Mouse (Mus musculus): ENCODE results near the gene Gimap1. TPM values are rescaled to one million over a fixed set of nuclear protein-coding genes. Genes with fewer than 3 reads are reported as not detected.

The Gimap1 gene
- total RNA-seq, 1 experiment from 2014 or later = 123 TPM

DNA sequence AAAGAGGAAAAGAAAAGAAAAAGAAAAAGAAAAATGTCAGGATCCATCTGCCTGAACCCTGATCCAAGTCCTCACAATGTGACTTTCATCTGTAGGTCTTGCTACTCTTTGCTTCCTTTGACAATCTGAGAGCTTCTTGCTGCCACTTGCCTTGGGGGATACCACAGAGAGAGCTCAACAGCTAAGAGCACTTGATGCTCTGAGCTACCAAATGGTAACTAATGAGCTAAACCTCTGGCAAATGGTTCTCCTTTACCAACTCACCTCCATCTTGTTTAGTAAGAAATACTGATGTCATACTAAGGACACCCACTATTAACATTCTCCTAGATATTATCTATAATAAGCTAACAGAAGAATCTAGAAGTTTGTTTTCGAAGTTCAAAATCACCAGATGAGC is 5.2 kb upstream of the Gimap1 start:
- no peak for ATAC-seq (replicated peaks; ENCODE audit: insufficient number of reproducible peaks, low FRiP score, low TSS enrichment, poor library complexity, severe bottlenecking)

DNA sequence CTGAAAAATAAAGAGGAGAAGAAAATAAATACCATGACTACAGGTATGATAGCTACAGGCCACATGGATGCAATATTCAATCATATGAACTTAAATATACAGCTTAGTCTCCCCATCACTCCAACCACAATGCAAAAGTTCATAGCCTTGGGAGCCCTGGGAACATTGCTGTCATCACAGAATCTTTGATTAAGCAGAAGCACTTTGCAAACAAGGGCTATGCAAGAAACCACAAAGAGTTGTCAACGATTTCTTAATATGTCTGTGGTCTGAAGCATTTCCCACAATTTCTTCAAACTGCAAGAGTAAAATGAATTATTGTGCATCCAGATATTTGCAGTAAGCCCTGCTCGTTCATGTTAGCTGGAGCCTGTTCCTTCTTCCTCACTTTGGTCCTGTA is 1.8 kb upstream of the Gimap1 start:
- ATAC-seq (replicated peaks; ENCODE audit: insufficient number of reproducible peaks, low FRiP score, low TSS enrichment, poor library complexity, severe bottlenecking) = no peak

DNA sequence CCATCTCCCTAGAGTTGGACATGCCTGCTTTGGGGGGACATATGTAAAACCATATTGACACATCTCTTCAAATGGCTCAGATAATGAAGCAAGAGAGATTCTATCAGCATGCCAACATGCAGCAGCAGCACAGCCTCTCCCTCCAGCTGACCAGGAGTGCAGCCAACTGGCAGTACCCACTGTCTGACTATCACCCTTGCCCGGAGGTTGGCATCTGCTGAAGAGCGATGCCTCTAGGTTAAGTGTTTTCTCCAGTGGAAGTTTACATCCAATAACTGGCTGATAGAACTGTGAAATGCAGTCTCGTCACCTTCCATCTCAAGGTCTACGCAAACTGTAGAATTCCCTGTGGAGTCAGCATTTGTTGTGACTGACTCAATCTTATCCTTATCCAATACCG is 1.2 kb upstream of the Gimap1 start:
- ATAC-seq (replicated peaks; ENCODE audit: insufficient number of reproducible peaks, low FRiP score, low TSS enrichment, poor library complexity, severe bottlenecking) = no peak

DNA sequence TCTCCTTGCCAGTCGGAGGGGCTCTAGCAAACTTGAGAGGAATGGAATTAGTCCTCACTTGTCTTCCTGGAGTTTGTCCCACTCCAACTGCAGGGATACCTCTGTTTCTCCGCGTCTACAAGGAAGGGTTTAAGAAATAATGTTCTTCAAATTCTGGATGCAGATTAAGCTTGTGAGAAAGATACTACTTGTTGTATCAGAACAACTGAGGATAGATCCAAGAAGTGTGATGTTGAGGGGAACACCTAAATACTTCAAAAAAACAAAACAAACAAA is 864 bp downstream of the Gimap1 start:
- no peak for ATAC-seq (replicated peaks; ENCODE audit: insufficient number of reproducible peaks, low FRiP score, low TSS enrichment, poor library complexity, severe bottlenecking)

DNA sequence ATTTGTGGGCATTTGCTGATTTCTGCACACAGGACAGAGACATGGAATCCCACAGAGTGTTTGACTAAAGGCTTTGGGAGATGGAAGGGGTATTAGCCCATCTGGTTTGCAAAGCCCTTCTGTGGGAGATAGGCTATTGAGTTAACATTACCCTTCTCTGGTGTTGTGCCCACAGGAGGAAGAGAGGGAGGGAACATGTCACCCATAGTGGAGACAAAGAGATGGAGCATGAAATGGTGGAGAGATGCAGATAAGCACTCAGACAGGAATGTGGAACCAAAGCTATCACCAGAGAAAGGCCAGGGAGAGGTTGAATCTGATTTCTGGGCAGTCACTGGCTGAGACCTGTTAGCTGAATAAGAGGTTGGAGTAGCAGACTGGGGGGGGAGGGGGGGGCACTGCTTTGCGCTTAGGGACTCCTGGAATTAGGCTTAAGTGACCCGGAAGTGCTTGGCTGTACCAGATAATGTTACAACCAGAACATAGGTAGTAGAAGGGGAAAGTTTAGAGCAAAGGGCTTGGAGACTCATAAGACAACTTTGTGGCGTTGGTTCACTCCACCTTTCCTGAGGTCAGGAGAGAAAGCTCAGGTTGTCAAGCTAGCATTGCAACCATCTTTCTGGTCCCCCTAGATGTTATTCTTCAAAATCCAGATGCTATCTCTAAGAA is 1.8 kb downstream of the Gimap1 start:
- no peak for ATAC-seq (replicated peaks; ENCODE audit: insufficient number of reproducible peaks, low FRiP score, low TSS enrichment, poor library complexity, severe bottlenecking)

DNA sequence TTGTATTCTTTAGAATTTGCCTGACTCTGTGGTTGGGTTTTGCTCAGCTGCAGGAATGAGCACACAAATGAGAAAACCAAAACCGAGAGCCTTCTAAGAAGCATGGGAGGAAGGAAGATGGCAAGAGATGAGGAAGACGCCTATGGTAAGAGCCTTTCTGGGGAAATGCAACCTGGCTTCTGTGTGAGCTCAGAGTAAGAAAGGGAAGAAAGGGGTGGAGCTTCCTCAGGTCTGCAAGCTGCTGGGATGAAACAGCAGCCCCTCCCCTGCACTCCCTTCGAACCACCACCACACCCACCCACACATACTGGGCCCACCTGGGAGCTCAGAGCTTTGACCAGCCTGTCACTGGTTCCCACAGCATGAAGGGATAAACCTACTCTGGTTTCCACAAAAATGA is 2.4 kb downstream of the Gimap1 start:
- ATAC-seq (replicated peaks; ENCODE audit: insufficient number of reproducible peaks, low FRiP score, low TSS enrichment, poor library complexity, severe bottlenecking) = no peak

DNA sequence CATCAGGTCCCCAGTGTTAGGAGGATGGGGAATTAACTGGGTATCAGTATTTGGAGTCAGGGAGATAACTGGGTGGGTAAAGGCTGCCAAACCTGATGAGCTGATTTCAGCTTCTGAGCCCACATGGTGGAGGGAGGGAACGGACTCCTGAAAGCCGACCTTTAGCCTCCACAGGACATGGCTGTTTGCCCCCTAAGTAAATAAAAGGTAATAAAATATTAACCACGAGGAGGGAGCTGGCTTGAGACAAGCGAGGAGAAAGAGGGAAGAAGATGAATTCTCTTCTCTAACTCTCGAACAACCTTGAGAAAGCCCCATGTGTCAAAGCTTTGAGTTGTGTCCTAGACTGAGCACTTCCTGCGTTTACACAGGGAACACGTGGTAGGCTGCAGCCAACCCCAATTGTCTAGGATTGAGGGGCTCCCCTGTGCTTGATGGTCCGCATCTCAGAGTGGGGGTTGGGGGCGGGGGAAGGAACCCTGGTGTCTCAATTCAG is 2.9 kb downstream of the Gimap1 start:
- no peak for ATAC-seq (replicated peaks; ENCODE audit: insufficient number of reproducible peaks, low FRiP score, low TSS enrichment, poor library complexity, severe bottlenecking)

- no peak for ATAC-seq (replicated peaks; ENCODE audit: insufficient number of reproducible peaks, low FRiP score, low TSS enrichment, poor library complexity, severe bottlenecking)
Observed at GRCm38 (mm10) chr6:48742422-48743351, 3.8 kb downstream of the Gimap1 start.

DNA sequence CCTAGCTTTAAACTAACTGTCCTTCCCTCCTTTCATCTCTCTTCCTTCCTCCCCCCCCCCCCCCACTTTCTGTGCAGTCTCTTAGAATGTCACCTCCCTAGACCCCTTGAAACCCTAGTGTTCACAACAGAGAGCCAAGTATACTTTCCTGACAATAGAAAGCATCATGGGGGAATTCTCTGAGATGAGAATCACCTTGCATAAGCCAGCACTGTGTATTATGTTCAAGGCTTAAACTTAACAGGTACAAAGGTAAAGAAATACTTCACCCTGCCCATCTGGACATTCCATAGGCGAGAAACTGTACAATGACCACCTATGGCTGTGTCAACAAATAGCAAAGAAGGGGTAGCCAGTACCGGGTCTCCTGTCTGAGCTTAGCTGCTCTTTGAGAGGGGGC is 6.6 kb downstream of the Gimap1 start:
- no peak for ATAC-seq (replicated peaks; ENCODE audit: insufficient number of reproducible peaks, low FRiP score, low TSS enrichment, poor library complexity, severe bottlenecking)

DNA sequence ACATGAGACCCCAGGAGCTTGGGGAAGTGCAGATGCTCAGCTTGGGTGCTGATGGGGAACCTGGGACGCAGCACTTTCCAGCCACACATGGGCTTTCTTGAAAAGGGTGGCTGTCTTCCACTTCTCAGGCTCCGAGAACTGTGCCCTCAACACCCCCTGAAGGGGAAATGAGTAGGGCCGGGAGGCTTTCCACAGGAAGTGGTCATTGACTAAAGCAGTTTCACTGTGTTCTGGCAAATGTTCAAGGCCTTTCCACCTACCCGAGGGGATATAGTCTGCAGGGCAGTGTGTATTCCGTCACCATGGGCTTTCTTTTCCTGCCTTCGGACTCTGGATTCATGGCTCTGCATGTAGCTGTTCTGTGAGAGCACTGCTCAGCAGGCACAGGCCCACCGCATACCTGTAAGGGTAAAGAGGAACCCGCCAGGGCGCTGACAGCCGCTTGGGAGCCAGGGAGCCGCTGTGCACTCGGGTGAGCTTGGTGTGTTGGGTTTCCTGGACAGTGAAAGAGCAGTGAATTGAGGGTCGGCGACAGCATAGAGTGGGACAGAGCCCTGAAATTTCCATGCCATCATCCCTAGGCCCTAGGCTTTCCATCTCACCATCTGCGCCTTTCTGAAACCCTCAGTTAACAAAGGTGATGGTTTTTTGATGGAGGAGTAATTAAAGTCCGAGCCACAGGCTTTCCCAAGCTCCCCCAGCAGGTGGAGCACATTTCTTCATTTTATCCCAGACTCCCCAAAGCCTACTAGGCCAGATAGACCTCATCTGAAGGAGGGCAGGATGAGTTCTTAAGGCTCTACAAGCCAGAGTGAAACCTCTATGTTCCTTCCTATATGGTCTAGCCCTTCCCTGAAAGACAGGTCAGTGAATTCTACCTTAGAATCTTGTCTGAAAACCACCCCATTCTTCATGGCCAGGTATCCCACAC is 7.4 kb downstream of the Gimap1 start, which contains the start of gene Gimap5:
TSS of gene Gimap5 (plus strand) at position 239 of the 931 bp plus-strand sequence.
- ATAC-seq (replicated peaks; ENCODE audit: insufficient number of reproducible peaks, low FRiP score, low TSS enrichment, poor library complexity, severe bottlenecking) = peak; percentile 46

DNA sequence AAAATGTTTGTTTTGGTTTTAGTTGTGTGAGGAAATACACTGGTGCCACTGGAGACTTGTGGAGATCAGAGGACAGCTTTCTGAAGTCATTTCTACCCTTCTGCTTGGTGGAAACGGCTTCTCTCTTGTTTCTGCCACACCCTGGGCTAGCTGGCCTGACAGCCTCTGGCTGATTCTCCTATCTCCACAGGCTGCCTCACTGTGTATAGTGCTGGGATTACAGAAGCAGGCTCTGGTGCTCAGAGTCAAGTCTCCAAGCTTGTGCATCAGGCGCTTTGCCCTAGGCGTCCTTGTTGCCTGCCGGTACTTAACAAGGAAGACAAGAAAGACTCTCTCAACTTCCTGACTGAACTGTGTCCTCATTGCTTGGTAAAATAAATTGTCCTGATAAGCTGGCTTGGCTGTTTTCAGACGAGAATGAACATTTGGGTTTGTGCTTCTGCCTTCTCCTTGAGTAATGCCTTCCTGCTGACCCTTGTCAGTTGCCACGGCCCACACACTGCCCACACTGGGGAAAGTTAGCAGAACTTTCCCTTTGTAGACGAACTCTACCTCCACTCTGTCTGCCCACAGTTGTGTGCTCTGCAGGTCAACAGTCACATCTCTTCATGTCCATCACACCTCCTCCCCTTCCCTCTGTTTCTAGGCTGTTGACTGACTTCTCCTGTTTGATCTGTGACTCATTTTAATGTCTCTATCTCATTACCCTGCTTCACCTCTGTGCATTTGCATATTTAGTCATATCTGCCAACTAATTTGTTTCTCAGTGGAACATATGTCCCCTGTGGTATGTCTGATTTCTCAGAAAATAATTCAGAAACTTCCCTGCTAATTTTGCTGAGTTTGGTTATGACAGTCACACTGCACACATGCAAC is 8.5 kb downstream of the Gimap1 start:
- ATAC-seq (replicated peaks; ENCODE audit: insufficient number of reproducible peaks, low FRiP score, low TSS enrichment, poor library complexity, severe bottlenecking) = peak; percentile 45; the same call in 1 of the 2 replicates

DNA sequence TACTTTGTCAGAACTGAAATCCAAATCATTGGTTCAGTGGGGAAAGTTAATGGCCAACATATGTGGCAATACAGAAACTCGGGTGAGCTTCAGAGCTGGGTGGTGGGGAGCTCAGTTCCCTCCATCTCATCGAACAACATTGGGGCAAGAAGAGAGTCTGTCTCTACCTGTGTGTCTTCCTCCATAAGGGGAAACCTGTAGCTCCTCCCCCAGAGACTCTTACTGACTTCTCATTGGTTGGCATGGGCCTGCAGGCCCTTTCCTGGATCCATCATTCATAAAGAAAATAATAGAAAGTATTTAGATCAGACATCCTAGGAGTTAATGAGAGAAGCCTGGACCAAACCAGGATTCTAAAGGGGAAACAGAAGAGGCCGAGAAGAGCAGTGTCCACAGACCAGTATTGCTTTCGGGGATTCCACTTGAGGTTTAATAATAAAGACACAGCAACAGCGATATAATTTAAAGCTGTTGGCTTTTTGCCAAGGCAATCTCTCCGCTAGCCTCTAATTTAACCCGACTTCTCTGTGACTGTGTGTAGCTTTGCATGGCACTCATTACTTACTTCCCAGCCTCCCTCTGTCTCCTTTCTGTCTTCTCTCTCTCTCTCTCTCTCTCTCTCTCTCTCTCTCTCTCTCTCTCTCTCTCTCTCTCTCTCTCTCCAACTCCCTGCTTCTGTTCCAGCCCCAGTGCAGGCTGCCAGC is 24.9 kb downstream of the Gimap1 start:
- no peak for ATAC-seq (replicated peaks; ENCODE audit: insufficient number of reproducible peaks, low FRiP score, low TSS enrichment, poor library complexity, severe bottlenecking)

DNA sequence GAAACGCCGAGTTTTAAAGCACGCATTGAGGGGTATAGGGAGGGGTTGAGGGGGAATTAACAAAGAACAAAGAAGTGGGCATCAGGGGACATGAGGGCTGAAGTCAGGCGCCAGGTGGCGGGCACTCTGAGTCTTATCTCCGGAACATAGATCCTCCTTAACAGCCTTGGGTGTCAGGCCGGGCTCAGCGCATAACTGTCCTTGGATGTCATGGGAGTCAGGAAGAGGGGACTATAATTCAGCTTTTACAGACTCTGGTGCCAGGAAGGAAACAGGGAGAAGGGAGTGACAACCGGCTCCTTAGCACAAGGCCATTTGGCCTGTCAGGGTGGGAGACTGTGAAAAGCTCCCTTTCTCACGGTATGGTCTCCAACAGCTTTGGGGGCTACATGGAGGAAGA is 25.6 kb downstream of the Gimap1 start:
- no peak for ATAC-seq (replicated peaks; ENCODE audit: insufficient number of reproducible peaks, low FRiP score, low TSS enrichment, poor library complexity, severe bottlenecking)

DNA sequence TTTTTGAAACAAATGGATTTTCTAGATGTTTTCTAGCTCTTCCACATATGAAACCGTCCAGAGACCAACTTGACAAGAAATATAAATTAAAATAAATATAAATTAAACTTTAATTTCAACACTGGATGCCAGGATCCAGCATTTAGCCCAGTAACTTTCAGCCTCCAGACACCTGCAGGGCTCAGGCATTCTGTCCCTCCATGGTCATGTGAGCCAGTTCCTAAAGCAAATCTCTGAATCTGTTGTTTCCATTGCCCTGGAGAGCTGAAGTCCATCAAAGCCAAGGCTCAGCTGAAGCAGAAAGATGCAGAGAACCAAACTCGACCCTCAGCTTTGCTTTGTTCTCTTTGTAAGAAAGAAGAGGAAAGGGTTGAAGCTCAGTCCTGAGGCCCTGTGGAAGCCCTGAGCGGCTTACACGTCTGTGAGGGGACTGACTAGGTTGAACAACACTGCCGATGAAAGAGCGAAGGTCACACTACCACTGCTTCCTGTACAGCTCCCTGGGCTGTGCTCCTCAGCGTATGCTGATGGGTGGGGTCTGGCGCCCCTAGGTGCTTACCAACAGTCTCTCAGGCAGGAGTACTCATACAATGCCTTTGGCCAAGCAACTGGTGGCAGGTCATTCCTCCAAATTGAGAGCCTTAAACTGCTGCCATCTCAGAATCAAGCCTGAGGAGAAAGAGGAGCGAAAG is 29.5 kb downstream of the Gimap1 start:
- ATAC-seq (replicated peaks; ENCODE audit: insufficient number of reproducible peaks, low FRiP score, low TSS enrichment, poor library complexity, severe bottlenecking) = no peak; the same call in 1 of the 2 replicates

DNA sequence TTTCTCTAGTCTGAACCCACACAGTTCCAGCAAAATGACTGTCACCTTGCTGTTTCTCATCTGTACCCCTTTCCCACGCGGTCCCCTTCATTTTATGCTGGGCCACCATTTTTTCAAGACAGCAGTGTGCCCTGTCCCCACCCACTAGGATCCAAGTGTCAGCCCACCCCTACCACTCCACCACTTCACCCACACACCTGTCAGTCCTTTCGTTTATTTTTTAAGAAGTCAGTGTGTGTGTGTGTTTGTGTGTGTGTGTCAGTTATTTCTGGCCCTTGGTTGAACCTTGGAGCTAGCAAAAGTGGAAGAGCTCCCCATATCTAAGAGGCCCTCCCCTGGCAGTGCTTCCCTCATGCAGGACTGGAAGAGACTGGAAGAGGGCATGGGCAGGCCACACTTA is 30.1 kb downstream of the Gimap1 start:
- no peak for ATAC-seq (replicated peaks; ENCODE audit: insufficient number of reproducible peaks, low FRiP score, low TSS enrichment, poor library complexity, severe bottlenecking)

DNA sequence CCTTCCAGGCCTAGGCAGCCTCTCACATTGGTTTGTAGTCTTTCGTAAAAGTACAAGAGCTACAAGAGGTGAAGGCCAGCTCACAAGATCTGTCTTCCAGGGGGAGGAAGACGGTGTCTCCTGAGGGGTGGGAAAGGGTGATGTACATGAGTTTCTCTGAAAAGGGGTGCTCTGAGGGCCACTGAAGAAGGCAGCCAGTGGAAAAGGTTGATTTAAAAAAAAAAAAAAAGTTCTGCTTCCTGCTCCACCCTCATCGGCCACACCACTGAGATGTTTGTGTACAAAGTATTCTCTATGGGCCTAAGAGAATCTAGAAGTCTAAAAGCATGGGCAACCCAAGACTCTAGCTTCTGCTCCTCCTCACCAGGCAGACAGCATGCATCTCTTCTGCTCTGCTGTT is 31.8 kb downstream of the Gimap1 start, which contains the start of gene Gimap3:
TSS of gene Gimap3 (minus strand) at position 156 of the 400 bp plus-strand sequence.
- ATAC-seq (replicated peaks; ENCODE audit: insufficient number of reproducible peaks, low FRiP score, low TSS enrichment, poor library complexity, severe bottlenecking) = no peak

DNA sequence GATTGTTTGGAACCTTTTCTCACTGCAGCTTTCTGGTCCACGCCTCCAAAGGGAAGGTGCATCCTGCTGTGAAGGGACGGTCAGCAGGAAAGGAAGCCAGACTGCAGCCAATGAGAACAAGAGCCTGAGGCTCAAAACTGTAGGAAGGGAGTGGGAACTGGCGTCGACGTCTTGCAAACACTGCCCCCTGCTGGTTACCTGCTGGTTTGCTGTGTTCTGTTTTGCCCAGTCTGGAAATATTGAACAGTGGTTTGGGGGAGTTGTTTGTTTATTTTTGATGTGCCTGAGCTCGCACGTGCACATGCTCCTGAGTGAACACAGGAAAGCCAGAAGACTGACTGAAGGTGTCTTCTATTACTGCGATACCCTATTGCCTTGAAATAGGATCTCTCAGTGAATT is 33.2 kb downstream of the Gimap1 start:
- ATAC-seq (replicated peaks; ENCODE audit: insufficient number of reproducible peaks, low FRiP score, low TSS enrichment, poor library complexity, severe bottlenecking) = peak; percentile 68; the same call in 1 of the 2 replicates
